ENCODE assay signal across 11 mouse cellular contexts in genomic region chr7:49504297-49504696, GRCm38 (mm10).
A peak's percentile ranks its signal among the peaks of the same experiment; 100 is the strongest.
DNase-seq lines count a peak whose midpoint lies in the region; ATAC-seq and TF ChIP-seq lines count a peak whose summit lies in the region.
"Had no signal": no experiment of that assay in that cellular context is flagged by ENCODE, and none has a peak within 500 bp of the region (broad histone marks: within the 10 kb centered on the region; RNA-seq: fewer than 3 reads in every experiment).

No protein-coding gene starts in this region.

- no peak for DNase-seq in heart, embryonic 10.5 days (ENCODE audit: low spot score)
- no peak for DNase-seq in heart, postnatal 25 days (ENCODE audit: low spot score)
- no peak for DNase-seq in embryonic facial prominence, embryonic 10.5 days (ENCODE audit: low spot score)
- DNase-seq in hindbrain, postnatal 0 days (ENCODE audit: low spot score), result peak; percentile 37
- DNase-seq in neural tube, embryonic 10.5 days (ENCODE audit: extremely low spot score, low spot score), result peak; percentile 51
- DNase-seq in spleen, postnatal 4 days (ENCODE audit: low spot score in 2 of 2), result no peak
- no peak for DNase-seq in cerebellum, adult 8-10 months
- DNase-seq in right cerebral cortex, postnatal 25 days, result no peak
- DNase-seq: kidney, postnatal 4 days had no signal

- H3K4me1 ChIP-seq in heart, embryonic 10.5 days, result peaks cover 81% of the 10 kb centered on the region
- H3K4me1 ChIP-seq in embryonic facial prominence, embryonic 10.5 days, result peaks cover 34% of the 10 kb centered on the region
- peaks cover 3% of the 10 kb centered on the region; the same call in 1 of the 2 replicates for H3K4me1 ChIP-seq in hindbrain, postnatal 0 days (ENCODE audit: insufficient read depth, low read length)

- no peak overlapping the region for H3K9ac ChIP-seq in hindbrain, postnatal 0 days (replicated peaks; ENCODE audit: low read length)
- H3K9ac ChIP-seq: limb, embryonic 15.5 days had no signal

- 12% methylated on average over 3 of the region's 3 CpGs for WGBS in heart, embryonic 10.5 days
- 10% methylated on average over 3 of the region's 3 CpGs for WGBS in embryonic facial prominence, embryonic 10.5 days
- WGBS in hindbrain, postnatal 0 days, result 7% methylated on average over 3 of the region's 3 CpGs

- H3K27ac ChIP-seq in heart, embryonic 10.5 days, result peak overlapping the region; percentile 73
- peak overlapping the region; percentile 63; the same call in 1 of the 2 replicates for H3K27ac ChIP-seq in embryonic facial prominence, embryonic 10.5 days (replicated peaks)
- 0 out of 2 replicates have a peak overlapping the region, but pooled peaks have one; percentile 20 for H3K27ac ChIP-seq in hindbrain, postnatal 0 days
- H3K27ac ChIP-seq: limb, embryonic 15.5 days; macrophage had no signal

- H3K9me3 ChIP-seq in heart, embryonic 10.5 days, result no peaks in the 10 kb centered on the region
- no peaks in the 10 kb centered on the region for H3K9me3 ChIP-seq in embryonic facial prominence, embryonic 10.5 days
- no peaks in the 10 kb centered on the region for H3K9me3 ChIP-seq in hindbrain, postnatal 0 days (ENCODE audit: low read length)
- H3K9me3 ChIP-seq: limb, embryonic 15.5 days had no signal

- H3K36me3 ChIP-seq in heart, embryonic 10.5 days, result peaks cover 4% of the 10 kb centered on the region; the same call in 1 of the 2 replicates
- H3K36me3 ChIP-seq in embryonic facial prominence, embryonic 10.5 days (replicated peaks), result no peaks in the 10 kb centered on the region
- H3K36me3 ChIP-seq in hindbrain, postnatal 0 days (ENCODE audit: insufficient read depth, low read length), result no peaks in the 10 kb centered on the region
- H3K36me3 ChIP-seq: limb, embryonic 15.5 days had no signal

- TF ChIP-seq CTCF in hindbrain, postnatal 0 days (IDR thresholded peaks at IDR 0.05; ENCODE audit: low read depth), result no peak

- no peaks in the 10 kb centered on the region for H3K27me3 ChIP-seq in heart, embryonic 10.5 days (ENCODE audit: insufficient read depth, poor library complexity, severe bottlenecking)
- H3K27me3 ChIP-seq in embryonic facial prominence, embryonic 10.5 days (replicated peaks; ENCODE audit: low read depth, poor library complexity, severe bottlenecking), result peaks cover 27% of the 10 kb centered on the region; the same call in 1 of the 2 replicates
- H3K27me3 ChIP-seq in hindbrain, postnatal 0 days (ENCODE audit: insufficient read depth, low read length), result no peaks in the 10 kb centered on the region
- H3K27me3 ChIP-seq: limb, embryonic 15.5 days had no signal

- no peak overlapping the region for H3K4me2 ChIP-seq in hindbrain, postnatal 0 days (ENCODE audit: low read depth, low read length)
- H3K4me2 ChIP-seq: limb, embryonic 15.5 days had no signal

- ATAC-seq in hindbrain, postnatal 0 days, result 0 out of 2 replicates have a peak, but pooled peaks have one; percentile 11

- intact Hi-C loops in heart, postnatal 25 days (cut with DNase I), result no loop called here

- no peak overlapping the region for H3K4me3 ChIP-seq in heart, embryonic 10.5 days
- no peak overlapping the region for H3K4me3 ChIP-seq in embryonic facial prominence, embryonic 10.5 days
- H3K4me3 ChIP-seq in hindbrain, postnatal 0 days (ENCODE audit: low read length), result no peak overlapping the region
- H3K4me3 ChIP-seq: limb, embryonic 15.5 days had no signal

Comparison
In these comparisons a context has a peak if more than half of its experiments do, and no peak if none do; other contexts are left out.
1. DNase-seq: peak in hindbrain, postnatal 0 days (single experiment) and neural tube, embryonic 10.5 days (single experiment); none in heart, embryonic 10.5 days (single experiment), heart, postnatal 25 days (single experiment), embryonic facial prominence, embryonic 10.5 days (single experiment), spleen, postnatal 4 days (0 of 2), cerebellum, adult 8-10 months (single experiment) and right cerebral cortex, postnatal 25 days (single experiment).
2. H3K27ac ChIP-seq: peak in every context shown above with its lines; median percentile 73 in heart, embryonic 10.5 days; 63 in embryonic facial prominence, embryonic 10.5 days; 20 in hindbrain, postnatal 0 days.